Mouse (Mus musculus): ENCODE measurements around the gene Cdx2. TPM values are rescaled to one million over a fixed set of nuclear protein-coding genes. Genes with fewer than 3 reads are reported as not detected.
A peak's percentile ranks its signal among the peaks of the same experiment; 100 is the strongest.

Gene Cdx2
- polyA plus RNA-seq, 1 experiment from 2014 or later, result not detected

GRCm38 (mm10) chr5:147332711-147333110 is 25.6 kb upstream of the Cdx2 start:
- no peak for ATAC-seq
- no peak for TF ChIP-seq CTCF (IDR thresholded peaks at IDR 0.05; ENCODE audit: low read depth)
- no peak for TF ChIP-seq EP300 (IDR thresholded peaks at IDR 0.05; ENCODE audit: low read depth)
- no peak for DNase-seq

GRCm38 (mm10) chr5:147331547-147331946 is 24.5 kb upstream of the Cdx2 start:
- ATAC-seq, result peak; percentile 50; the same call in 1 of the 2 replicates
- no peak overlapping the region for H3K27ac ChIP-seq (ENCODE audit: low read depth)
- no peak overlapping the region for H3K4me3 ChIP-seq (ENCODE audit: low read depth, low read length)
- 55% methylated on average over 2 of the region's 2 CpGs for WGBS (ENCODE audit: insufficient replicate concordance)
- TF ChIP-seq CTCF (IDR thresholded peaks at IDR 0.05; ENCODE audit: low read depth) (peak; percentile 82), EP300 (IDR thresholded peaks at IDR 0.05; ENCODE audit: low read depth) (no peak)
- peaks cover 2% of the 10 kb centered on the region; the same call in 1 of the 2 replicates for H3K9me3 ChIP-seq (ENCODE audit: low read length)
- H3K36me3 ChIP-seq (replicated peaks; ENCODE audit: insufficient read depth, low read length), result no peaks in the 10 kb centered on the region
- H3K4me1 ChIP-seq (ENCODE audit: insufficient read depth), result no peaks in the 10 kb centered on the region
- H3K9ac ChIP-seq (replicated peaks), result no peak overlapping the region
- H3K27me3 ChIP-seq (ENCODE audit: insufficient read depth, low read length), result no peaks in the 10 kb centered on the region
- DNase-seq, result peak; percentile 76
- H3K4me2 ChIP-seq (ENCODE audit: low read depth, low read length), result no peak overlapping the region

More at GRCm38 (mm10) chr5:147332711-147333110, 25.6 kb upstream of the Cdx2 start:
- H3K4me2 ChIP-seq (ENCODE audit: low read depth, low read length), result no peak overlapping the region
- no peak overlapping the region for H3K9ac ChIP-seq (replicated peaks)
- no peak overlapping the region for H3K4me3 ChIP-seq (ENCODE audit: low read depth, low read length)
- 45% methylated on average over 7 of the region's 7 CpGs for WGBS (ENCODE audit: insufficient replicate concordance)
- no peak overlapping the region for H3K27ac ChIP-seq (ENCODE audit: low read depth)
- H3K36me3 ChIP-seq (replicated peaks; ENCODE audit: insufficient read depth, low read length), result no peaks in the 10 kb centered on the region
- no peaks in the 10 kb centered on the region for H3K4me1 ChIP-seq (ENCODE audit: insufficient read depth)
- H3K27me3 ChIP-seq (ENCODE audit: insufficient read depth, low read length), result no peaks in the 10 kb centered on the region
- H3K9me3 ChIP-seq (ENCODE audit: low read length), result peaks cover 1% of the 10 kb centered on the region; the same call in 1 of the 2 replicates

- 78% methylated on average over 11 of the region's 11 CpGs for WGBS (ENCODE audit: insufficient replicate concordance)
- H3K27ac ChIP-seq (ENCODE audit: low read depth), result no peak overlapping the region
Observed at GRCm38 (mm10) chr5:147329946-147330345, 22.9 kb upstream of the Cdx2 start.

GRCm38 (mm10) chr5:147327636-147328035 is 20.6 kb upstream of the Cdx2 start:
- TF ChIP-seq CTCF (IDR thresholded peaks at IDR 0.05; ENCODE audit: low read depth) (peak; percentile 36; the same call in 1 of the 2 replicates), EP300 (IDR thresholded peaks at IDR 0.05; ENCODE audit: low read depth) (no peak)
- peaks cover 2% of the 10 kb centered on the region; the same call in 1 of the 2 replicates for H3K9me3 ChIP-seq (ENCODE audit: low read length)
- no peaks in the 10 kb centered on the region for H3K27me3 ChIP-seq (ENCODE audit: insufficient read depth, low read length)
- no peak overlapping the region for H3K9ac ChIP-seq (replicated peaks)
- no peaks in the 10 kb centered on the region for H3K36me3 ChIP-seq (replicated peaks; ENCODE audit: insufficient read depth, low read length)
- ATAC-seq, result no peak
- no peaks in the 10 kb centered on the region for H3K4me1 ChIP-seq (ENCODE audit: insufficient read depth)
- no peak overlapping the region for H3K4me2 ChIP-seq (ENCODE audit: low read depth, low read length)
- H3K27ac ChIP-seq (ENCODE audit: low read depth), result no peak overlapping the region
- DNase-seq, result no peak
- H3K4me3 ChIP-seq (ENCODE audit: low read depth, low read length), result no peak overlapping the region
- WGBS (ENCODE audit: insufficient replicate concordance), result 83% methylated on average over 5 of the region's 5 CpGs

More at GRCm38 (mm10) chr5:147329946-147330345, 22.9 kb upstream of the Cdx2 start:
- ATAC-seq (no peak), DNase-seq (no peak)
- no peaks in the 10 kb centered on the region for H3K36me3 ChIP-seq (replicated peaks; ENCODE audit: insufficient read depth, low read length)
- no peak overlapping the region for H3K4me3 ChIP-seq (ENCODE audit: low read depth, low read length)
- no peak overlapping the region for H3K4me2 ChIP-seq (ENCODE audit: low read depth, low read length)
- H3K9me3 ChIP-seq (ENCODE audit: low read length), result peaks cover 2% of the 10 kb centered on the region; the same call in 1 of the 2 replicates
- H3K4me1 ChIP-seq (ENCODE audit: insufficient read depth), result no peaks in the 10 kb centered on the region
- TF ChIP-seq CTCF (IDR thresholded peaks at IDR 0.05; ENCODE audit: low read depth) (no peak), EP300 (IDR thresholded peaks at IDR 0.05; ENCODE audit: low read depth) (no peak)
- H3K9ac ChIP-seq (replicated peaks), result no peak overlapping the region
- no peaks in the 10 kb centered on the region for H3K27me3 ChIP-seq (ENCODE audit: insufficient read depth, low read length)

GRCm38 (mm10) chr5:147325931-147326330 is 18.9 kb upstream of the Cdx2 start:
- H3K4me3 ChIP-seq (ENCODE audit: low read depth, low read length), result no peak overlapping the region
- WGBS (ENCODE audit: insufficient replicate concordance), result 72% methylated on average over 11 of the region's 11 CpGs
- no peak overlapping the region for H3K9ac ChIP-seq (replicated peaks)
- no peak for ATAC-seq
- H3K9me3 ChIP-seq (ENCODE audit: low read length), result peaks cover 2% of the 10 kb centered on the region; the same call in 1 of the 2 replicates
- H3K36me3 ChIP-seq (replicated peaks; ENCODE audit: insufficient read depth, low read length), result no peaks in the 10 kb centered on the region
- no peak for TF ChIP-seq EP300 (IDR thresholded peaks at IDR 0.05; ENCODE audit: low read depth)
- TF ChIP-seq CTCF (IDR thresholded peaks at IDR 0.05; ENCODE audit: low read depth), result no peak
- no peak overlapping the region for H3K27ac ChIP-seq (ENCODE audit: low read depth)
- no peaks in the 10 kb centered on the region for H3K4me1 ChIP-seq (ENCODE audit: insufficient read depth)
- H3K27me3 ChIP-seq (ENCODE audit: insufficient read depth, low read length), result no peaks in the 10 kb centered on the region
- no peak overlapping the region for H3K4me2 ChIP-seq (ENCODE audit: low read depth, low read length)
- DNase-seq, result no peak

DNA sequence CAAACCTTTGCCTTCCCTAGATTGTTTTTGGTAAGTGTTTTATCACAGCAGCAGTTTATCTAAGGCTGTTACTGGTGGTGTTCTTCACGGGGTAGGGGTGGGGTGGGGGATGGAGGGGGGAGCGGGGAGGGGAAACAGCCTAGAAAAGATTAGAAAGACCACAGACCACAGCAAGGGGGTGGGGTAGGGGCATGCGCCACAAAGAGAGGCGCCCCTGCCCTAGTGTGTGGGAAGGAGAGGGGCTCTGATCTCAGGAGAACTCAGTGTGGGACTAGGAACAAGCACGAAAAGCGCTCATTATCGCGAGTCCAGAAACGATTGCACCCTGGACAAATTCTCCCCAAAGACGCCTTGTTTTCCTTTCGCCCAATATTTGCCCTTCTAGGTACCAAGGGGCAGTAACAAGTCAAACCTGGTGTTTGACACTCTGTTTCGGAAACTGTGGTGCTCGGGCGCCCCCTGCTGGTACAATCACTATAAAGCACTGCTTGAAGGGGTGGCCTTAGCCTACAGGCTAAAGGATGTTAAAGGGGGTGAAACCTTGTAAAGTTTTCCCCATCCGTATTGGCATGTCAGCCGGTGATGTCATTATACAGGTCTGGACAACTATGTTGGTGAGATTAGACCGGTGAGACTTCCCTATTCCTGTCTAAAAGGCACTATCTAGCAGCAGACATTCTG is 16.3 kb upstream of the Cdx2 start:
- TF ChIP-seq EP300 (IDR thresholded peaks at IDR 0.05; ENCODE audit: low read depth) (no peak), CTCF (IDR thresholded peaks at IDR 0.05; ENCODE audit: low read depth) (peak; percentile 92)
- no peaks in the 10 kb centered on the region for H3K4me1 ChIP-seq (ENCODE audit: insufficient read depth)
- peak; percentile 55 for ATAC-seq
- peak; percentile 90 for DNase-seq
- H3K27ac ChIP-seq (ENCODE audit: low read depth), result peak overlapping the region; percentile 76
- H3K9ac ChIP-seq (replicated peaks), result no peak overlapping the region
- no peaks in the 10 kb centered on the region for H3K36me3 ChIP-seq (replicated peaks; ENCODE audit: insufficient read depth, low read length)
- H3K4me2 ChIP-seq (ENCODE audit: low read depth, low read length), result peak overlapping the region; percentile 52
- peak overlapping the region; percentile 5; the same call in 1 of the 2 replicates for H3K4me3 ChIP-seq (ENCODE audit: low read depth, low read length)
- H3K27me3 ChIP-seq (ENCODE audit: insufficient read depth, low read length), result no peaks in the 10 kb centered on the region
- 7% methylated on average over 17 of the region's 17 CpGs for WGBS (ENCODE audit: insufficient replicate concordance)
- H3K9me3 ChIP-seq (ENCODE audit: low read length), result peaks cover 2% of the 10 kb centered on the region; the same call in 1 of the 2 replicates
